Mouse (Mus musculus): ENCODE data around the gene Ptpn7.
A peak's percentile ranks its signal among the peaks of the same experiment; 100 is the strongest.

The Ptpn7 gene

DNA sequence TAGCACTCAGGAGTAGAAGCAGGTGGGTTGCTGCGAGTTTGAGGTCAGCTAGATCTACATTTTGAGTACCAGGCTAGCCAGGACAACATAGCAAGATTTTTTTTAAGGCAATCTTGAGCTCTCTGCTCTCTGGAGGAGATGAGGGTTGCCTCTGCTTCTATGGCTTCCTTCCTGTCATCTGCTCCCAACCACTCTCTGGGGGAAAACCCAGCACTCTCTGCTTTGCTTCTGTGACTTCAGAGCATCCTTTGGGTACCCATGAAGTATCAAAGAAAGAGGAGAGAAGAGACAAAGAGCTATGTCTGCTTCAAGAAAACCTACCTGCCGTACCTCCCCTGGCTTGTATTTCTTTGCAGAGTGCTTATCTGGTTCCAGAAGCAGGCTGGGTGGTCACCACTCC is 11.4 kb downstream of the Ptpn7 start:
- Histone ChIP-seq H3K4me1 (replicated peaks; ENCODE audit: low read depth, low read length) (peaks cover 30% of the 10 kb centered on the region), H3K4me3 (replicated peaks; ENCODE audit: low read length) (no peak overlapping the region), H3K9me3 (ENCODE audit: low read length) (no peaks in the 10 kb centered on the region), H3K27me3 (ENCODE audit: insufficient read depth, low read length) (peaks cover 40% of the 10 kb centered on the region), H3K36me3 (ENCODE audit: insufficient read depth, low read length) (peaks cover 6% of the 10 kb centered on the region; the same call in 1 of the 2 replicates)
- TF ChIP-seq CTCF (conservative IDR thresholded peaks at IDR 0.05; ENCODE audit: low read length): no peak
- TF ChIP-seq POU5F1 (IDR thresholded peaks at IDR 0.05; ENCODE audit: borderline replicate concordance, low read length): no peak
- no peak for TF ChIP-seq NANOG (IDR thresholded peaks at IDR 0.05; ENCODE audit: borderline replicate concordance, low read length)

DNA sequence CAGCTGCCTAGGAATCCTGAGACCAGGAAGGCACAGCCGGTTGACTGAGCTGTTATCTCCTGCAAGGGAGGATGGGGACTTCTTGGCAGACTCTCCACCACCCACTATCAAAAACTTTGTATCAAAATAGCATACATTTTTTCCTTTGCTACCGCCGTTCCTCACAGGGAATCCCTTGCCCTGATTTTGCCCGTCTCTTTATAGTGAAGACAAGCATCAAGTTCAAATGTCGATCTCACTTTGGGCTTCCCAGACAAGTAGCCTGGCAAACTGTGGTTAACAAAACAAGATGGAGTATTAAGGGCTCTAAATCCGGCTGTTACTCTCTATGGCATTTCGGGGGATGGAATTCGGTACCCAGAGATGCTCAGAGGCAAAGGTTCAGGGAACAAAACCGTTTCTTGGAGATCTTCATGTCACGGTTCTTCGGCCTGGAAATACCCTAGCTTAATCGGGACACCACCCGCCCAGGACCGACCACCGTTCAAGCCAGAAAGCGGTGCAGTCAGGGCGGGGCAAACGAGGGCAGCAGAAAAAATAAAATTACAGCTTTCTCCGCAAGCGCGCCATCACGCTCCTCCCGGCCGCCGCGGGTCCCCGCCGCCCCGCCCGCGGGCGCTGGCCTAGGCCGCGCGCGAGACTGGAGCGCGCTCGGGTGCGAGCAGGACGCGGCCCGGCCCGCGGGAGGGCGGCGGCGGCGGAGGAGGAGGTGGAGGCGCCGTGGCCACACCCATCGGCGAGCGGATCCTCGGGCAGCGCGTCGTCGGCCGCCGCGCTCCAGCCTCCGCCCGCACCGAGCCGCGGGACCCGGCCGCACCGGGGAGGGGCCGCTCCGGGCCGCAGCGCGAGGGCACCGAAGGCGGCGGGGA is 13.8 kb downstream of the Ptpn7 start, which contains the start of gene Arl8a:
TSS of gene Arl8a (plus strand) at position 748 of the 869 bp plus-strand sequence.
- peaks cover 40% of the 10 kb centered on the region for H3K27me3 ChIP-seq (ENCODE audit: insufficient read depth, low read length)
- peaks cover 25% of the 10 kb centered on the region for H3K4me1 ChIP-seq (replicated peaks; ENCODE audit: low read depth, low read length)
- TF ChIP-seq CTCF (conservative IDR thresholded peaks at IDR 0.05; ENCODE audit: low read length) (no peak), POU5F1 (IDR thresholded peaks at IDR 0.05; ENCODE audit: borderline replicate concordance, low read length) (no peak), NANOG (IDR thresholded peaks at IDR 0.05; ENCODE audit: borderline replicate concordance, low read length) (no peak)
- peak within 1 kb of the TSS; percentile 96 for H3K4me3 ChIP-seq (replicated peaks; ENCODE audit: low read length)
- peaks cover 13% of the 10 kb centered on the region for H3K36me3 ChIP-seq (ENCODE audit: insufficient read depth, low read length)
- H3K9me3 ChIP-seq (ENCODE audit: low read length): no peaks in the 10 kb centered on the region

DNA sequence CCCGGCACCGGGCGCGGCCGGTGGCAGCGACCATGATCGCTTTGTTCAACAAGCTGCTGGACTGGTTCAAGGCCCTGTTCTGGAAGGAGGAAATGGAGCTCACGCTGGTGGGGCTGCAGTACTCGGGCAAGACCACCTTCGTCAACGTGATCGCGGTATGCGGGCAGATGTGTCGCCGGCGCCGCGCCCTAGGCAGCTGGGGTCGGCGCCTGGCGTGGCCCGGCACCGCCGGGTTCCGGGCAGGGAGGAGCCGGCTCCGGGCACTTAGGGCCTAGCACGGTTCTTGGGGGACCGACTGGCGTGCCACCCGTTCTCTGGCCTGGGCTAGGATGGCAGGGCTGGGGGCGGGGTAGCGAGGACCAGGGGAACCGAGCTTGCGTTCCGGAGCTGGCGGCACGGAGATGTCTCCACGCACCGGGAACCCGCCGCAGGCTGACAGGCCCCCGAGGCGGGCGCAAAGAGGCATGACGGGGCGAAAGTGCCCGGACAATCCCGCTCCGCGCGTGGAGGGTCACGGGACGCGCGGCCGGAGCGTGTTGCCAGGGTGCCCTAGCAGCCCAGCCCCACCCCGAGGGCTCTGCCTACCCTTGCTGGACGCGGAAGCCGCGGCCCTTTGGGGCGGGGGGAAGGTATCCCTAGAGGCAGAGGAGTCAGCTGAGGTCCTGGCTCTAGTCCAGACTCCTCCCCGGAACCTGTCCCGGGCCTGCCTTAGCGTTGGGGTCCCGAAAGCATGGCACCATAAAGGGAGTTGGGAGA is 14.6 kb downstream of the Ptpn7 start:
- Histone ChIP-seq H3K4me1 (replicated peaks; ENCODE audit: low read depth, low read length) (peaks cover 25% of the 10 kb centered on the region), H3K4me3 (replicated peaks; ENCODE audit: low read length) (peak overlapping the region; percentile 96), H3K9me3 (ENCODE audit: low read length) (no peaks in the 10 kb centered on the region), H3K36me3 (ENCODE audit: insufficient read depth, low read length) (peaks cover 17% of the 10 kb centered on the region), H3K27me3 (ENCODE audit: insufficient read depth, low read length) (peaks cover 38% of the 10 kb centered on the region)
- no peak for TF ChIP-seq CTCF (conservative IDR thresholded peaks at IDR 0.05; ENCODE audit: low read length)
- TF ChIP-seq POU5F1 (IDR thresholded peaks at IDR 0.05; ENCODE audit: borderline replicate concordance, low read length): no peak
- TF ChIP-seq NANOG (IDR thresholded peaks at IDR 0.05; ENCODE audit: borderline replicate concordance, low read length): no peak

DNA sequence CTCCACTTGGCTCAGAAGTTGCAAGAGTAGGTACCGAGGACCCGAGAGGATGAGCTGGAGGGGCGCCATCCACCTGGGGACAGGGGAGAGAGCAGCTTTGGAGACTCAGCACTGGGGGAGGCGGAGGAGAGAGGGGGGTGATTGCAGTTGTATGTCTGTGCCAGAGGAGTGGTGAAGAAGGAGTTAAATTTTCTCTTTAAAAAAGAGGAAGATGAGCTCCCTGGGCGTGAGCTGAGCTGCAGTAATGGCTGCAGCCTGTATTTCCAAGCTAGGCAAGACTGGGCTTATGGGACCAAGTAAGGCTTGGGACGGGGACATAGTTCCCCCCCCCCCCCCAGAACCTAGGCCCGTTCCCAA is 15.2 kb downstream of the Ptpn7 start:
- Histone ChIP-seq H3K4me3 (replicated peaks; ENCODE audit: low read length) (peak overlapping the region; percentile 96), H3K4me1 (replicated peaks; ENCODE audit: low read depth, low read length) (peaks cover 29% of the 10 kb centered on the region), H3K9me3 (ENCODE audit: low read length) (no peaks in the 10 kb centered on the region), H3K36me3 (ENCODE audit: insufficient read depth, low read length) (peaks cover 23% of the 10 kb centered on the region), H3K27me3 (ENCODE audit: insufficient read depth, low read length) (peaks cover 36% of the 10 kb centered on the region)
- TF ChIP-seq NANOG (IDR thresholded peaks at IDR 0.05; ENCODE audit: borderline replicate concordance, low read length) (no peak), CTCF (conservative IDR thresholded peaks at IDR 0.05; ENCODE audit: low read length) (no peak), POU5F1 (IDR thresholded peaks at IDR 0.05; ENCODE audit: borderline replicate concordance, low read length) (no peak)

- Histone ChIP-seq H3K4me3 (replicated peaks; ENCODE audit: low read length) (peak overlapping the region; percentile 96), H3K4me1 (replicated peaks; ENCODE audit: low read depth, low read length) (peaks cover 30% of the 10 kb centered on the region), H3K9me3 (ENCODE audit: low read length) (no peaks in the 10 kb centered on the region), H3K36me3 (ENCODE audit: insufficient read depth, low read length) (peaks cover 23% of the 10 kb centered on the region), H3K27me3 (ENCODE audit: insufficient read depth, low read length) (peaks cover 28% of the 10 kb centered on the region)
- no peak for TF ChIP-seq NANOG (IDR thresholded peaks at IDR 0.05; ENCODE audit: borderline replicate concordance, low read length)
- TF ChIP-seq CTCF (conservative IDR thresholded peaks at IDR 0.05; ENCODE audit: low read length): no peak
- no peak for TF ChIP-seq POU5F1 (IDR thresholded peaks at IDR 0.05; ENCODE audit: borderline replicate concordance, low read length)
Measured at GRCm38 (mm10) chr1:135148476-135148875, 16.0 kb downstream of the Ptpn7 start.

GRCm38 (mm10) chr1:135148996-135149395 is 16.5 kb downstream of the Ptpn7 start:
- Histone ChIP-seq H3K9me3 (ENCODE audit: low read length) (no peaks in the 10 kb centered on the region), H3K4me3 (replicated peaks; ENCODE audit: low read length) (no peak overlapping the region), H3K4me1 (replicated peaks; ENCODE audit: low read depth, low read length) (peaks cover 35% of the 10 kb centered on the region), H3K36me3 (ENCODE audit: insufficient read depth, low read length) (peaks cover 20% of the 10 kb centered on the region), H3K27me3 (ENCODE audit: insufficient read depth, low read length) (peaks cover 23% of the 10 kb centered on the region)
- no peak for TF ChIP-seq CTCF (conservative IDR thresholded peaks at IDR 0.05; ENCODE audit: low read length)
- no peak for TF ChIP-seq NANOG (IDR thresholded peaks at IDR 0.05; ENCODE audit: borderline replicate concordance, low read length)
- no peak for TF ChIP-seq POU5F1 (IDR thresholded peaks at IDR 0.05; ENCODE audit: borderline replicate concordance, low read length)

DNA sequence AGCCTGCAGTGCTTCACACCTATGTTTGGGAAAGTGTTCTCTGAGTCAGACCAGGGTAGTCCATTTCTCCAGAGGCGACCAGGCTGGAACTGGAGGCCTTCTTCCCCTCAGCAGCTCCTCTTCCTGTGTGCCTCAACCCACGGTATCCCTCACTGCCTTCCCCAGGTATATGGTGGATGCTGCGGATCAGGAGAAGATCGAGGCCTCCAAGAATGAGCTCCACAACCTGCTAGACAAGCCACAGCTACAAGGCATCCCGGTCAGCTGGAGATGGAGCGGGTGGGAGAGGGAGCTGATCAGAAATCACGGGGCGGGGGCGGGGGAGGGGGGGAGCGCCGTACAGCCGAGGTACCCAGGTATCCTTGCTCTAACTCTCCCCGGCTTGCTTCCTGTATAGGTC is 21.5 kb downstream of the Ptpn7 start:
- peaks cover 39% of the 10 kb centered on the region for H3K36me3 ChIP-seq (ENCODE audit: insufficient read depth, low read length)
- H3K4me1 ChIP-seq (replicated peaks; ENCODE audit: low read depth, low read length): peaks cover 39% of the 10 kb centered on the region
- 0 out of 2 replicates have a peak, but pooled peaks cover 3% of the 10 kb centered on the region for H3K27me3 ChIP-seq (ENCODE audit: insufficient read depth, low read length)
- no peaks in the 10 kb centered on the region for H3K9me3 ChIP-seq (ENCODE audit: low read length)
- peak overlapping the region; percentile 56 for H3K4me3 ChIP-seq (replicated peaks; ENCODE audit: low read length)
- TF ChIP-seq CTCF (conservative IDR thresholded peaks at IDR 0.05; ENCODE audit: low read length) (no peak), NANOG (IDR thresholded peaks at IDR 0.05; ENCODE audit: borderline replicate concordance, low read length) (no peak), POU5F1 (IDR thresholded peaks at IDR 0.05; ENCODE audit: borderline replicate concordance, low read length) (no peak)

DNA sequence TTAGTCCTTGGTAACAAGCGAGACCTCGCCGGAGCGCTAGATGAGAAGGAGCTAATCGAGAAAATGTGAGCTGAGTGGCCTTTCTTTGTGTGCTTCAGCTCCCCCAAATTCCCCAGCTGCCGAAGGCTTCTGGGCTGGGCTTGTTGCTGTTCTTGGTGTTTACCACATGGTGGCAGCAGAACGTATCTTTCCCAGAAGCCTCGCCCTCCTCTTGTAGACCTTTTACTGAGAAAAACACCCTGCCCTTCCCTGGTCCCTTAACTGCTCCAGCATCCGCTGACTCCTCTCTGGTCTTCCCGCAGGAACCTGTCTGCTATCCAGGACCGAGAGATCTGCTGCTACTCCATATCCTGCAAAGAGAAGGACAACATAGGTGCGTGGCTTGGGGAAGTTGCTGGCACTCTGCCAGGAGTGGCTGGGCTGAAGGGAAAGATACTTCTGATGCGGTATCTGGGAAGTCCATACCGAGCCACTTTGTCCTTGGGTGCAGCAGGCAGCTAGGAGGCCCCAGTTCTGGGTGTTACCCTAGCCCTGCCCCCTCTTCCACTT is 22.0 kb downstream of the Ptpn7 start:
- no peaks in the 10 kb centered on the region for H3K9me3 ChIP-seq (ENCODE audit: low read length)
- TF ChIP-seq CTCF (conservative IDR thresholded peaks at IDR 0.05; ENCODE audit: low read length) (peak; percentile 89), NANOG (IDR thresholded peaks at IDR 0.05; ENCODE audit: borderline replicate concordance, low read length) (0 out of 2 replicates have a peak, but pooled peaks have one; percentile 4), POU5F1 (IDR thresholded peaks at IDR 0.05; ENCODE audit: borderline replicate concordance, low read length) (no peak)
- H3K4me3 ChIP-seq (replicated peaks; ENCODE audit: low read length): peak overlapping the region; percentile 65
- peaks cover 4% of the 10 kb centered on the region; the same call in 1 of the 2 replicates for H3K27me3 ChIP-seq (ENCODE audit: insufficient read depth, low read length)
- peaks cover 37% of the 10 kb centered on the region for H3K36me3 ChIP-seq (ENCODE audit: insufficient read depth, low read length)
- peaks cover 42% of the 10 kb centered on the region for H3K4me1 ChIP-seq (replicated peaks; ENCODE audit: low read depth, low read length)

Data from E14TG2a.4 (cell line).